Mouse (Mus musculus) adrenal gland, postnatal 36 days (tissue): ENCODE results near the gene Sfxn4. TPM values are rescaled to one million over a fixed set of nuclear protein-coding genes. Genes with fewer than 3 reads are reported as not detected.
"Not testable (repeated sequence)": the region's sequence is repeated elsewhere in the genome, so short reads cannot be mapped to it uniquely, and the experiment has no call there.

Source experiments
- DNase-seq, 2 experiments: peaks; one replicate each; pipeline ENCODE4 v3.0.0; 2021; ENCODE audit warnings: mixed read lengths in 1 of 2
- long read RNA-seq, 2 experiments: library from polyadenylated mRNA; stranded (forward); transcript quantifications; one replicate each; pipeline ENCODE4 v2.0.0; 2021; ENCODE audit warnings: borderline sequencing depth in 2 of 2
- total RNA-seq, 2 experiments: library from RNA; stranded (reverse); gene quantifications; 2 replicates each; pipeline ENCODE4 v1.2.3; 2021

Sfxn4 gene
- 1 to 10 TPM; 5.2 to 5.4 TPM for total RNA-seq
- long read RNA-seq, experiment 1, transcript Sfxn4-203 (14 exons, 1,309 nt) = major isoform, 6 of 8 reads
- long read RNA-seq, experiment 1, partial matches to known transcripts = 1 of 8 reads
- long read RNA-seq, experiment 1, other reads (novel, unspliced or antisense) = 1 of 8 reads
- long read RNA-seq, experiment 2, partial matches to known transcripts = 0 of 1 reads
- long read RNA-seq, experiment 2, other reads (novel, unspliced or antisense) = 0 of 1 reads

DNA sequence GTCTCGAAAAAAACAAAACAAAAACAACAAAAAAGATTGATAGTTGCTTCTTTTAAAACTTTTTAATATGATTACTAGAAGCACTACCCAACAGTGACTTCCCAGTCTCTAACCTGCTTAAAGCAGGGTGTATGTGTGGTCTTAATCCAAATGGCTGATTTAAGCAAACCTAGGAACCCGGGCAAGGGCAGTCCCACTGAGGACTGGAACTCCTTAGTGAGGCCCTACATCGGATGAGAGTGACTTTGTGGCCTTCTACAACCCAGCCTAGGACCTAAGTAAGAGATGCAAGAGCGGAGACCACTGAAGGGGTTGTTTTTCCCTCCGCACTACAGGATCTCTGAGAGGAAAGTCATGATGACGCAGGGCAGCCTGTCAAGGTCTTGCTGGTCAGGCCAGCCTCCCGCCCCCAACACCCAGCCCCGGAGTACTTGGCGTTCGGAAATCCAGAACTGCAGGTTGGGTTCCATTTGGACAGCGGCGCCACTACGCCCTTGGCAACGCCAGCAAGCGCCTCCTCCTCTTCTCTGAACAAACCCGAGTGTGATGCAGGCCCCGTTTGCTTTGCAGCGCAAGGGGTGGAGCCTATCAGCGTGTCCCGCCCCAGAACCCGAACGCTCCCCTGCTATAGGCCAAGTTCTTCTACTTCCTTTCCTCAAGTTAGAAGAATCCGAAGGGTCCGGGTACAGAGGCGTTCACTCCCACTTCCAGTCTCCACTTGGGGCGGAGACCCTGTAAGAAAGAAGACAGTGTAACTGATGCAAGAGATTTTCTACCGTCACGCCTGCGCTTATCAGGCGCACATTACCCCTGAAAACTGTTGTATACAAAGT is at the start of gene Sfxn4:
Sfxn4 (minus strand) TSS at position 612 of the 833 bp plus-strand sequence.
- peak; percentile 95 for DNase-seq

DNA sequence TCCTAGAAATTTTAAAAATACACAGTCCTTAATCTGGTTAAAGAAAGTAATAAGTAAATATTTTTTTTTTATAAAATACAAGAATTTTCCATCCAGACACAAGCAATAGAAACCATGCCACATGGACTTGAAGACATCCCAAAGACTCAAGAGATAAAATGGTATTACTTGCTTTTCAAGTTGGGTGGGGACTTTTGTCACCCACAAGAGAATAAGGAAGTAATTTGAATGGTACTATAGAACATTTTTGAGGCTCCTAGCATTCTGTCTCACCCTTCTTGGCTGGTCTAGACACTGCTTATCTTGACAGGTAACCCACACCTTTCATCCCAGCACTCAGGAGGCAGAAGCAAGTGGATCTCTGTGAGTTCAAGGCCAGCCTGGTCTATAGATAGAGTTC is 49.0 kb upstream of the Sfxn4 start:
- no peak for DNase-seq

DNA sequence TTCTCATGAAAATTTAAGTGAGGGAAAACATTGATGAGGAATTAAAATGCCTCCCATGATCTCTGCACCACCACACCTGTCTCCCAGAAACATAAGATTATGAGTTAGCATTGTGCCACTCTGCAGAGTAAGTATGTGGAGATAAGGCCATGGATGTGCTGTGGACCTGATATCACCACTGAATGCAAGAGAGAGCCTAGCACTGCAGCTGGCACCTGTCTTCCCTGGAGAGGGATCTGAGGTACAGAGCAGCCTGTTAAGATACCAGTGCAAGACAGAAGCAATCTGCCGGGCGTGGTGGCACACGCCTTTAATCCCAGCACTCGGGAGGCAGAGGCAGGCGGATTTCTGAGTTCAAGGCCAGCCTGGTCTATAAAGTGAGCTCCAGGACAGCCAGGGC is 44.2 kb upstream of the Sfxn4 start:
- no peak for DNase-seq

DNA sequence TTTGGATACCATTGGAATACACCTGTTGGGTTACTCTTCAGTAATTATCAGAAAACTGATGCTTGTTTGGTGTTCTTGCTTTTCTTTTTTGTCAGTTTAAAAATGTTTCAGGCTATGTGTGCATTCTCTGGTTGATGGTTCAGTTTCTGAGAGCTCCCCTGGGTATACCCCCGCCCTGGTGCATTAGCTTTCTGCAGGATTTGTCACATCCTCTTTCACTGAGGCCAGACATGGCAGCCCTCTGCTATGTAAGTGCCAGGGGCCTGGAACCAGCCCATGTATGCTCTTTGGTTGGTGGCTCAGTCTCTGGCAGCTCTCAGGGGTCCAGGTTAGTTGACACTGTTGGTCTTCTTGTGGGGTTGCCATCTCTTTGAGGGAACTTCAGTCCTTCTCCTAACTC is 42.7 kb upstream of the Sfxn4 start:
- DNase-seq = no peak

DNA sequence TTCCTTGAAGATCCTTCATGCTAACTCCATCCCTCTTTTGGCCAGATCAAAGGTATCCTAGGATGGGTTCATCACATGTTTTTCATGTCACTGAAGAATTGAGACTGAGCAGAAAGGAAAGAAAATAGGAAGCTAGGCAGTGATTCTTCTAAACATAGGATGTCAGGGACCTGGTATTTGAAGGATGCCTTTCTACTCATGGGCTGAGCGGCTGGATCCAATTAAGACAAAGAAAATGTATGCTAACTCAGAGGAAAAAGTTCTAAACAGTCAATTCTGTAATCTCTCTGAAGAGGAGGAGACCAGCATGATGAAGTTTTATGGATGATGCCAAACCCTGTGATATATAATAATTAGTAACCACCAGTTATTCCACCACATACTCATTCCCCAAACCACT is 41.9 kb upstream of the Sfxn4 start:
- DNase-seq = no peak

DNA sequence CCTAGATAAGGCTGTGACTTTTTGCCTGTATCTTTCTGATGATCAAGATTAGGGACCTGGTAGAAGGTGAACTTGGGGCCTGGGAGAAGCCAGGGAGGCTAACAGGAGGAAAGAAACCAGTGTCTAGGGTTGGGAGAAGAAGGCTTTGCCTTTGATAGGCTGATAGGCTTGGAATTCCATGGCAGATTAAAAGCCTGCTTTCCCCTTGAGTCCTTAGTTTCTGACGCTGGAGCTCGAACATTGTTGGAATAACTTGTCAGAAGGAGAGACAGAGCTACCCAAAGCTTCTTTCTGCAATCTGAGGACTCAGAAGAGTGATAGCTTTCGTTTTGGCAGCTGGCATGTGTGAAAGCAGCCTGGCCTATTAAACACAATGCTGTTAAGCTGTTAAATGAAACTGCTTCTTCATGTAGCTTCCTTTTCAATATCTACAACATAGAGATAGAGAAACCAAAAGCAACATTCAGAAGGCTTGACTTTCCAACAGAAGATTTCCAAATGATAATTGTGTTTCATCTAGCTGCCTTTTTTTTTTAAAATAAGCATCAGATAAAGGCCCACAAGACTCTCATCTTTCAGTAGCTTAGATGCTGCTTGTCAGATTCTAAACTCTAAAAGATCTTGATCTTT is 34.1 kb upstream of the Sfxn4 start:
- no peak for DNase-seq

DNA sequence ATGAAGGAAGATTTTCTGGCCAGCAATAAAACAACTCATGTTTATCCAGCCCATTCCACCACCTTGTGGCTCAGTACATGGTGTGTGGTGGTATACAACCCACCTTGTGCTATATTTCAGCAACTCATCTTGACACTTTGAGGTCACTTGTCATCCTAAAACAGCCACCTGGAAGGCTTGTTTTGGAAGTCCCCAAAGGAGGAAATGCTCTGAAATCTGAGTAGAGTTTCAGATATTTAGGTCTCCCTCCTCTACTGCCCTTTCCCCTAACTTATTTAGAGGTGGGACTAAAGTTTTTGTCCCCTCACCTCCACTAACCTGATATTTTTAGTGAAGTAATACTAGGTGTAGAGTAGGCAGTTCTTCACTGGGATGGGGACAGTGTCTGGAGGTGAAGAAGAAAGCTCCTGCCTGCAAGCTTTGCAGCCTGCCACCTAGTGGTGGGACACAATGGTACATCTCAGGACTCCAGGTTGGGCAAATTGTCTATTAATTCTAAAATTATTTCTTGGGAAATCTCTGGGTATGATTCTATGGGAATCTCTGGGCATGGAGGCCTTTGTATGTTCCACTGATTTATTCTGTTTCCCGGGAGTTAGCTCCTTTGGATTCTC is 30.8 kb upstream of the Sfxn4 start:
- DNase-seq = peak; percentile 74 to 82

DNA sequence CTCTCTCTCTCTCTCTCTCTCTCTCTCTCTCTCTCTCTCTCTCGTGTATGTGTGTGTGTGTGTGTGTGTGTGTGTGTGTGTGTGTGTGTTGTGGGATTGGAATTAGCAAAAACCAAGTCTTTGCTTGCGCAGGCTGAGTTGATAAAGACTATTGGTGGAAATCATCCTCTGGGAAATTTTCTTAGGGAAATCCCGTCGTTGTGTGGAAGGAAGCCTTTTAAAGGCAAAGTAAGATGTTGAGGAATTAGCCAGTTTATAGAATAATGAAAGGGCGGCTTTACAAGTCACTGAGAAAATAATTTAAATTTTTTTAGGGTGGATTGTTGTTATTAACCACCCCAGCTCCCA is 29.8 kb upstream of the Sfxn4 start:
- peak in 1 of 2 experiments; percentile 18 for DNase-seq

DNA sequence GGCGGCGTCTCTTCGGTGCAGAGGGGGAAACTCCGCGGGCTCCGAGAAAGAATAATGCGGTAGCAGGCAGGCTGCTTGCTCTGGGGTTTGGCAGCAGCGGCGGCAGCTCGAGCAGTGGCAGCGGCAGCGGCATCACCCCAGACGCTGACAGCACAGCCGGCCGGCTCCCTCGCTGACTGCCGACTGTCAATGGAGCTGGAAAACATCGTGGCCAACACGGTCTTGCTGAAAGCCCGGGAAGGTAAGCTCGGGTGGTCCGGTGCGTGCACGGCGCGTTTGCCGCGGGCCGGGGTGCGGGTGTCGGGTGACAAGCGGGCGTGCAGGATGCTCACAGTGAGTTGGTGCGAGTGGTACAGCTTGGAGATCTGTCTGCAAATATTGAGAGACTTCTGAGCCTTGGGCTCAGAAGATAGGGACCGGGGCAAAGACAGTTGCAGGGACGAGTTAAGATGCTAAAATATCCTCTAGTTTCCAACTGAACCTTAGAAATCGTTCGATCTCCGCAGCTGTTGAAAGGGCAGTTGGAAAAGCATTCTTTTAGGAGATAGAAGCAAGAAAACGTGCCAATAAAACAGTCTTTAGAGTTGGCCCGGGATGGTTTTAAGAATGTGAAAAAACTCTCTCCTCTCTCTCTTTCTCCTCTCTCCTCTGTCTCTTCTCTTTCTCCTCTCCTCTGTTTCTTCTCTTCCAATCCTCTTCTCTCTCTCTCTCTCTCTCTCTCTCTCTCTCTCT is 29.3 kb upstream of the Sfxn4 start:
- DNase-seq = peak; percentile 59 to 62

DNA sequence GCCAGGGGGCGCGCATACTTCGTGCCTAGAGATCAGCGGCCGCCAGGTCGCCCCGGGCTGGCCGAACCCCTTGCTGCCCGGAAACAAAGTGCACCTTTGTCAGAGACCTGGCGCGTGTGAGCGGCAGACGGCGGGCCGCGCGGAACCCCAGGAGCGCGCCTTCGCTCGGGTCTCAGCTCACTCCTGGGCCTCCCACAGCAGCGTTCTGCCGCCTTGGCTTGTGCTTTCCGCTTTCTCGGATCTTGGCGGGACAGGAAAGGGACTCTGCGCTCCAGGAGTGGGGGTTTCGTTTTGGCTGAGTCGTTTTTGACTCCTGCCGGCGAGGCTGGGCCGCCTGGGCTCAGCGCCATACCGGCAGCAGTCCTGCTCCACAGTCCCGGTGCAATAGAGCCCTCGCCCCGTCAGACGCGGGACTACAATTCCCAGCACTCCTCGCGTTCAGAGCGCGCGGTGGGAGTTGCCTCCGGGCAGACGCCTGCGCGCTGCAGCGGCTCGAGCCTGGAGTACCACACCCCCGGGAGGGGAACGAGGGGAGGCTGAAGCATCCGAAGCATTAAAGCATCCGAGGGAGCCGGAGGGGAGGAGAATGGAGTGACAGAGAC is 28.5 kb upstream of the Sfxn4 start, which contains the start of gene Grk5:
Grk5 (plus strand) TSS at position 36 of the 602 bp plus-strand sequence.
- peak; percentile 96 to 98 for DNase-seq

DNA sequence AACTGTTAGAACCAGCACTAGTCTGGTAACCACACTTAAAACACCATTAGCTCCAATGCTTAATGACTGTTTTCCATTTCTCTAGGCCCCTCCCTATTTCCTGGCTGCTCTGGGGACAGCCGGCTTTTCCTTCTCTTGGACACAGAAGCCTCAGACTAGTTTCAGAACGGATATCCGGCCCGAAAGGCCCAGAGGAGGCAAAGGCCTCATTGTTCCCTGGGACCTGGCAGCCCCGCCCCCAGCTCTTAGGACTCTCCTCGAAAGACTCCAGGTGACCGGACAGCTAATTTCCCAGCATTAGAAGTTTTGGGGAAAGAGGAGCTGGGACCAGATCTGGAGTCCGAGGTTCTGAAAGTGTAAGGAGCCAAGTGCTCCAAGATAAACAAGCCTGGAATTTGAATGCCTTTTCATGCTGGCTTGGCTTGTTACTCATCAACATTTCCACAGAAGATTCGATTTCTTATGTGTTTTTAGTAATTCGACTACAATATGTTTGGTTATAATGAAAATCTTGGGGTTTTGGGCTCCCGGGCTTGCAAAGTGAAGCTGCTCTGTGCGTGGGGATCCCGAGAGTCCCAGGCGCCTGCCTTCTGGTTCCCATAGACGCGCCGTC is 27.9 kb upstream of the Sfxn4 start:
- DNase-seq = peak; percentile 63 to 81

DNA sequence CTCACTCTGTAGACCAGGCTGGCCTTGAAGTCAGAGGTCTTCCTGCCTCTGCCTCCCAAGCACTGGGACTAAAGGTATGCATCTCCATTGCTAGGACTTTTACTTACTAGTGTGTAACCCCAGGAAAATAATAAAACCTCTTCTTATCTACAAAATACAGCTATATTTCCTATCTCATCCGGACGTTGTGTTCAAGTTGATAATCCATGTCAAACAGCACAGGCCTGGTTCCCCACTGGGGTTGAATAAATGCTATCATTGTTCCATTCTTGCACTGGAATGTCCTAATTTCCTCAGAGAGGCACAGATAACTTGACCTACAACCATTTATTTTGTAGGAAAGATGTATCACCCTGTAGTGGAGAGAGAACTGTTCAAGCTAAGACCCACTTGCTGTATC is 26.4 kb upstream of the Sfxn4 start:
- no peak for DNase-seq

DNA sequence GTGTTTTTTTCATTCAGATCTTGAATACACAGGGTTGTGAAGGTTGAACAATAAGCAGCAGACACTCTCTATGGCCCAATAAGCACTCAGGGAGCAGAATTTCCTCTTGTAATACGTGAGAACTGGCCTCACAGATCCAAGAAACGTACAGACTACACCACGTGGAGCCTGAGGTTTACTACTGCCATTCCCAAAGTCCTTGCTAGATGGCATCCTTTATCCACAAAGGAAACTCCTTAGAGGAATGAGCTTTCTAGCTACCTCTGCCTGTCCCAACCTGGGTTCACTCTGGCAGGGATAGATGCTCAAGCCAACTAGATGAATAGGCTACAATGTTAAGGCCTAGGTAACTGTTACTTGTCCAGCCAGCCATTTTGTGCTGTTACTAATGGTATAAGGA is 21.9 kb upstream of the Sfxn4 start:
- peak; percentile 12 to 52 for DNase-seq

DNA sequence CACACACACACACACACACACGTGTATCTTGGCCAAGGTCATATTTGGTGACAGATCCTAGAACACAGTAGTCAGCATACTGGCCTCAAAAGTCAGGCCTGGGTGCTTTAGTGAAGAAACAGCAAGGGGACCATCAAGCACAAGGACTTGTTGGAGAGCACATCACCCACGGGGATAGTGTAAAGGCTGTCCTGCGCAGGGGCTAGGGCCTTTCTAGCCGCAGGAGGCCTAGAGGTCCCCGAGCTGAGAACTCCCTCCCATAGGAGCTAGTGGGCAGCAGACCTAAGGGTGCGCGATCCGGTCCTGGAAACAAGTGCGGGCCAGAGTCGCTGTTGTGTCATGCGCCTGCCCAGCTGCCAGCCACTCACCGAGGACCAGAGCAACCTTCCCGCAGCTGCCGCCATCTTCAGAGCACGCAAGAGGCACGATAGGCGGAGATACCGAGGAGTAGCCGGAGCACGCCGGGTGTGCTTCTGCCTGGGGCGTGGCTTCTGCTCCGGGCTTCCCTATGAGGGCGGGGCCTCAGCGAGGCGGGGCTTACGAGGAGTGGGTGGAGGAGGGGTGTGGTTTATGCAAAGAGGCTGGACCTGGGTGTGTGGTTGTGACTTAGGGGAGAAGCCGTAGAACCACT is 12.9 kb upstream of the Sfxn4 start, which contains the start of gene Prdx3:
Prdx3 (minus strand) TSS at position 493 of the 631 bp plus-strand sequence.
- DNase-seq = peak; percentile 98

DNA sequence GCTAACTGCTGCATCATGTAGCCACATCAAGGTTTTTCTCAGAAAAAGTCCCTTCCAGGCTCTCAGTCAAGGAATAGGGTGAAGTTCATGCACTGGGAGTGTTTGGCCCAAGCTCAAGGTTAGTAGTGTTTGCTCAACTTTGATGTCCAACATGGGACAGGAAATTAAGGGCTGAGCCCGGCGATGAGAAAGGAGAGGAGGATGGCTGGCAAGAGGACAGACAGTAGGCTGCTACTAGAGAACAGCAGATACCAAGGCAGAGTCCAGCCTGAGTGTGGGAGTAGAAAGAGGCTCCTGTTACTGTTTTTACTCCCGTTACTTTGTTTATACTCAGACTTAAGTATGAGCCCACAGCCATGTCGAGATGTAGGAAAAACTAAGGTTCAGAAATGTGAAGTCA is 12.2 kb upstream of the Sfxn4 start:
- DNase-seq = peak; percentile 81 to 82

DNA sequence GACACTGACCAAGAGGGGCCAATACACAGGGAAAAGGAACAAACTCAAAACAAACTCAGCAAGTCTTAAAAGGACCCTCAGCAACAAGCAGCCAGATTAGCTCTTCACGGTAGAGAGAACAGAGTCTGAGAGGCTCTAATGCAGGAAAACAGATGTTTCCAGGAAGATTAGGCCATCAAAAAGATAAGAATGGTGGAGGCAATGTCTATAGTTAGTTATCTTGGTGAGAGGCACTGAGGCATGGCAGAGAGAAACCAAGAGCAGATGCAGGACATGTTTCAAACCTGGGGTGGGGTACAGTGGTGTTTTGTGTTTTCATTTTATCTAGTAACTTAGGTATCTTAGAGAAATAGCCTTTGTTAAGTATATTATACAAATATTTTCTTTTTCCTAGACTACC is 11.0 kb upstream of the Sfxn4 start:
- DNase-seq = no peak

DNA sequence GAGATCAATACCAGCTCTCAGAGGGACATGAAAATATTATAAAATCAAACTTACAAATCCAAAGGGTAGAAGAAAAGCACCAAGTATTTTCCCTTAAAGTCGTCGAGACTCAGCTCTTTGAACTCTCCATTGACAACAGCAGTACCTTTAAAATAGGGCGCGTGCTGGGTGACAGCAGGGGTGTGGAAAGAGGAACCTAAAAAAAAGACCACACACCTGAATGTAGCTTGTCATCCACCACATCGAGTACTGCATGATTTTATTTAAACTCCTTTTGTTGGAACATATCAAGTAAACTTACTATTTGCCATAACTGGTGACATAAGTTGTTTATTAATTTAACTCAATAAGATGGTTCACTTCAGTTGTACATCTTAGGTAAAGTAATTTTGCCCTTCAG is 10.1 kb upstream of the Sfxn4 start:
- no peak for DNase-seq

DNA sequence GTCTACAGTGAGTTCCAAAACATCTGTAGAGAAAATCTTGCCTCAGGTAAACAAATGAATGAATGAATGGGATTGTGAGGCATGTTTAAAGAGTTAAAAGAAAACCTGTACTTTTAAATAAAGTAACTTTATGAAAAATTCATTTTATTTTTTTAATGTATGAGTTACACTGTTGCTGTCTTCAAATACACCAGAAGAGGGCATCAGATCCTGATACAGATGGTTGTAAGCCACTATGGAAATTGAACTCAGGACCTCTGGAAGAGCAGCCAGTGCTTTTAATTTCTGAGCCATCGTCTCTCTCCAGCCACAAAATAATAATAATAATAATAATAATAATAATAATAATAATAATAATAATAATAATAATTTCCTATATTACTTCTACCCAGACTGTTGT is 9.2 kb upstream of the Sfxn4 start:
- DNase-seq = no peak

DNA sequence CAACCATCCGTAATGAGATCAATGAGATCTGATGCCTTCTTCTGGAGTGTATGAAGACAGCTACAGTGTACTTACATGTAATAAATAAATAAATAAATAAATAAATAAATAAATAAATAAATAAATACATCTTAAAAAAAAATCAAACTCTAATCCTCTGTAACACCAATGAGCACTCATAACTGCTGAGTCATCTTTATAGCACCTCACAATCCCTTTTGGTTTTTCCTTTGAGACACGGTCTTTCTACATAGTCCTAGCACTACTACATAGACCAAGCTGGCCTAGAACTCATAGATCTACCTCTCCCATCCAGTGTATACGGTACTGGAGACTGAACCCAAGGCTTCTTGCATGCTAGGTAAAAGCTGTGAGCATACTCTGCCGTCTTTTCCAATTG is 4.9 kb upstream of the Sfxn4 start:
- not testable (repeated sequence) for DNase-seq

DNA sequence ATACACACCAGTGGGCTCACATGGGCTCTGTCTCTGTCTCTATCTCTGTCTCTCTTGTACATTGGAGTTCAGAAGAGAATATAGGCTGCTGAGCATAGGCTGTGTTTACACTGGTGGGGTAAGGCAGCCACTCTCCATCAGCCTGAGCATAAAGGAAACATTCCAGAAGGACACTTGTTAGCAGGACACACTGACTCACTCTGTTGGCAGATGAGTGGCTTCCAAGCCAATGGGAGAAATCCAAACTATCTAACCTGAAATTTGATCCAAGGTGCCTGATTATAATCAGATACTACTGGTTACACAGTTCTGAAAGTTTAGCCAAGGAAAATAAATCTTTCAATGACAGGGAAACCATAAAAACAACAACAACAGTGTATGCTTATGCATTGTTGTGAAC is 15.5 kb downstream of the Sfxn4 start:
- DNase-seq = peak in 1 of 2 experiments; percentile 24

DNA sequence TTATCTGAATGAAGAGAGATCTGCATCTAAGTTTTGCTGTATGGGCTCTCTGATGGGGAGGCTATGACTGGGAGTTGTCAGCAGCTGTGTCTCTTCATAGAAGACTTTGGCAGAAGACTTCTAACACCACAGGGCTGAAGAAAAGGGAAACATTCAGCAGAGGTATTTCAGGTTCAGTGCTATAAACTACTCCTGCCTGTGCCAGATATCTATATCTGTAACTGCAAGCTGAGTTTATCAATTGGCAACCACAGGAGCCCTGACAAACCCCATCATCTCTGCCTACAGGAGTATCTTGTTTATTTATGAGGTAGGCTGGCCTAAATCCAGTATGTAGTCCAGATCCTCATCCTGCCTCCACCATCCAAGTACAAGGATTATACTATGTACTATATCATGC is 18.0 kb downstream of the Sfxn4 start:
- DNase-seq = no peak
